Mouse (Mus musculus): Measurements from ENCODE around the gene Pld3.

Pld3 gene

GRCm38 (mm10) chr7:27552931-27553513 is at the start of gene Pld3, which contains the start of gene 2310022A10Rik:
Gene Pld3, minus strand, starts transcription at chr7:27553218.
Gene 2310022A10Rik, plus strand, starts transcription at chr7:27553233.
- peak; percentile 98 to 99 for DNase-seq (ENCODE audit: low spot score in 2 of 2)

- DNase-seq (ENCODE audit: low spot score in 2 of 2), result no peak
These were observed 49.1 kb upstream of the Pld3 start for GRCm38 (mm10) chr7:27602161-27602560.

GRCm38 (mm10) chr7:27601628-27602027 is 48.6 kb upstream of the Pld3 start:
- DNase-seq (ENCODE audit: low spot score in 2 of 2), result peak; percentile 79 to 86

GRCm38 (mm10) chr7:27598053-27598452 is 45.0 kb upstream of the Pld3 start:
- DNase-seq (ENCODE audit: low spot score in 2 of 2), result no peak

GRCm38 (mm10) chr7:27596586-27597503 is 43.8 kb upstream of the Pld3 start:
- DNase-seq (ENCODE audit: low spot score in 2 of 2), result peak in 1 of 2 experiments; percentile 54

- no peak for DNase-seq (ENCODE audit: low spot score in 2 of 2)
These were observed 40.1 kb upstream of the Pld3 start for GRCm38 (mm10) chr7:27592934-27593645.

- DNase-seq (ENCODE audit: low spot score in 2 of 2), result no peak
These were observed 39.4 kb upstream of the Pld3 start for GRCm38 (mm10) chr7:27592217-27592929.

GRCm38 (mm10) chr7:27591266-27592216 is 38.5 kb upstream of the Pld3 start, which contains the start of gene Akt2:
Gene Akt2, plus strand, starts transcription at chr7:27591552.
- peak; percentile 96 to 98 for DNase-seq (ENCODE audit: low spot score in 2 of 2)

- no peak for DNase-seq (ENCODE audit: low spot score in 2 of 2)
These were observed 37.7 kb upstream of the Pld3 start for GRCm38 (mm10) chr7:27590566-27591213.

GRCm38 (mm10) chr7:27590088-27590487 is 37.1 kb upstream of the Pld3 start:
- DNase-seq (ENCODE audit: low spot score in 2 of 2), result no peak

GRCm38 (mm10) chr7:27587741-27588140 is 34.7 kb upstream of the Pld3 start:
- DNase-seq (ENCODE audit: low spot score in 2 of 2), result no peak

GRCm38 (mm10) chr7:27586861-27587260 is 33.8 kb upstream of the Pld3 start:
- no peak for DNase-seq (ENCODE audit: low spot score in 2 of 2)

- DNase-seq (ENCODE audit: low spot score in 2 of 2), result no peak
These were observed 27.6 kb upstream of the Pld3 start for GRCm38 (mm10) chr7:27580380-27581174.

- no peak for DNase-seq (ENCODE audit: low spot score in 2 of 2)
These were observed 25.4 kb upstream of the Pld3 start for GRCm38 (mm10) chr7:27578465-27578864.

- DNase-seq (ENCODE audit: low spot score in 2 of 2), result no peak
These were observed 24.6 kb upstream of the Pld3 start for GRCm38 (mm10) chr7:27577589-27577988.

- DNase-seq (ENCODE audit: low spot score in 2 of 2), result no peak
These were observed 23.9 kb upstream of the Pld3 start for GRCm38 (mm10) chr7:27576914-27577313.

- DNase-seq (ENCODE audit: low spot score in 2 of 2), result no peak
These were observed 21.3 kb upstream of the Pld3 start for GRCm38 (mm10) chr7:27574124-27574880.

- no peak for DNase-seq (ENCODE audit: low spot score in 2 of 2)
These were observed 19.1 kb upstream of the Pld3 start for GRCm38 (mm10) chr7:27572133-27572532.
